Mouse (Mus musculus) hindbrain, postnatal 0 days (tissue): ENCODE measurements around the gene Cd1d1. TPM values are rescaled to one million over a fixed set of nuclear protein-coding genes. Genes with fewer than 3 reads are reported as not detected.

ENCODE experiments used
- ATAC-seq: fragments of 200-750 bp; cut with Nextera tagmentation; 2 replicates; pipeline ENCODE4 v1.8.0; 2017; ENCODE audit warnings: mild to moderate bottlenecking, moderate TSS enrichment, moderate library complexity
- DNase-seq: peaks from one replicate; pipeline ENCODE4 v3.0.0-alpha.2; 2015; ENCODE audit warnings: low spot score
- H3K27ac ChIP-seq: fragments of 300-500 bp; sonication (generic); 2 replicates; pipeline ENCODE4 v1.5.1; 2014; ENCODE audit warnings: mild to moderate bottlenecking
- H3K27me3 ChIP-seq: fragments of 300-500 bp; sonication (generic); 2 replicates; pipeline ENCODE4 v1.6.1; 2014; ENCODE audit warnings: low read length, mixed read lengths; ENCODE audit not compliant: insufficient read depth
- H3K36me3 ChIP-seq: fragments of 300-500 bp; sonication (generic); 2 replicates; pipeline ENCODE4 v1.6.1; 2014; ENCODE audit warnings: low read length, mixed read lengths; ENCODE audit not compliant: insufficient read depth
- H3K4me1 ChIP-seq: fragments of 300-500 bp; sonication (generic); 2 replicates; pipeline ENCODE4 v1.6.1; 2014; ENCODE audit warnings: antibody characterized with exemption, low read length, mixed read lengths; ENCODE audit not compliant: insufficient read depth
- H3K4me2 ChIP-seq: fragments of 300-500 bp; sonication (generic); 2 replicates; pipeline ENCODE4 v1.6.1; 2014; ENCODE audit warnings: low read depth, mild to moderate bottlenecking, low read length, moderate library complexity, mixed read lengths
- H3K4me3 ChIP-seq: fragments of 300-500 bp; sonication (generic); 2 replicates; pipeline ENCODE4 v1.5.1; 2014; ENCODE audit warnings: low read length
- H3K9ac ChIP-seq: fragments of 300-500 bp; sonication (generic); replicated peaks from 2 replicates; pipeline ENCODE4 v1.6.1; 2014; ENCODE audit warnings: mild to moderate bottlenecking, low read length, moderate library complexity, mixed read lengths
- H3K9me3 ChIP-seq: fragments of 300-500 bp; sonication (generic); 2 replicates; pipeline ENCODE4 v1.6.1; 2016; ENCODE audit warnings: low read length, mixed read lengths
- CTCF ChIP-seq: IDR thresholded peaks from 2 replicates; pipeline ENCODE4 v1.5.1; 2016; ENCODE audit warnings: antibody characterized with exemption, control low read depth, low read depth
- WGBS: fragments of 180-500 bp; shearing (Covaris S2); extraction: QIAGEN DNeasy Blood & Tissue Kit; methylation state at CpG from one replicate; pipeline ENCODE4 v1.1.7; 2014; 5-methylcytosine and 5-hydroxymethylcytosine counted together
- polyA plus RNA-seq: library from polyadenylated mRNA; unstranded; fragments of >200 nt; fragmentation: Nextera tagmentation; extraction: Ambion mirVana; gene quantifications from 2 replicates; pipeline ENCODE4 v1.2.1, GENCODE M21; 2015
- total RNA-seq: library from RNA; depleted of rRNA; stranded (reverse); fragments of >200 nt; gene quantifications from 2 replicates; pipeline ENCODE4 v1.2.3, GENCODE M21; 2014; rRNA removed

Cd1d1 gene
- total RNA-seq (12.4 and 20.5 TPM in 2 replicates), polyA plus RNA-seq (31.5 and 40.8 TPM in 2 replicates)

DNA sequence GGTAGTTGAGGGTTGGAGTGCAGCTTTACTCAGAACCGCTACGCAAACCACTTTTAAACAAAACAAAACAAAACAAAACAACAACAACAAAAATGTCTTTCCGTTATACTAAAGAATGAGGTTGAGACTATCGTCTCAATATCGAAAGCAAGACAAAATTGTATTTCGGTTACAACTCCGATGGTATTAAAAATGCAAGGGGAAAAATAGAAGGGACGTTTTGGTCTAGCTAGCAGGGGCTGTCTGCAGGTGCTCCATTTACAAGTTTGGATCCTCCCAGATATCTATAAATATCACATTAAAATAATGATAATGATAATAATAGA is at the start of gene Cd1d1:
TSS of gene Cd1d1 (minus strand) at position 27 of the 326 bp plus-strand sequence.
- H3K27me3 ChIP-seq = no peaks in the 10 kb centered on the region
- TF ChIP-seq CTCF = no peak
- DNase-seq (no peak), ATAC-seq (no peak)
- H3K4me1 ChIP-seq = 0 out of 2 replicates have a peak, but pooled peaks cover 4% of the 10 kb centered on the region
- H3K36me3 ChIP-seq = no peaks in the 10 kb centered on the region
- H3K9ac ChIP-seq = peak within 1 kb of the TSS; percentile 58
- peak within 1 kb of the TSS; percentile 73 for H3K4me2 ChIP-seq
- no peaks in the 10 kb centered on the region for H3K9me3 ChIP-seq
- WGBS = 10% methylated on average over 8 of the region's 8 CpGs
- H3K4me3 ChIP-seq = peak within 1 kb of the TSS; percentile 54
- peak within 1 kb of the TSS; percentile 86 for H3K27ac ChIP-seq

DNA sequence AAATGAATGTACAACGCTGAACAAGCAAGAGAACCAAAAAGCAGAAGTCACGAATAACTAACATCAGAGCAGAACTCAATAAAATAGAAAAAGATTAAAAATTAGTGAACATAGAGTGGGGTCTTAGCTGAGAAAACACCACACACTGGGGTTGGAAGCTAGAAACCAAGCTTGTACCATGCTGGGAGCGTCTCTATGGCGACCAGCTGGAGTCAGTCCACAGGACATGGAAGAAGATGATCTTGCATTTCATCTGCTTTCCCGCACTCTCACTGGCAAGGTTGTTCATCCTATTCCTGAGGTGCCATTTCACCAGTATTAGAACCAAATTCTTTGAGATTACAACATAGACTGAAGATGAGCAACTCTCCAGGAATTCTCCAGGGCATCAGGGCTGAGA is 48.6 kb upstream of the Cd1d1 start:
- Histone ChIP-seq H3K9ac (no peak overlapping the region), H3K27ac (no peak overlapping the region), H3K9me3 (no peaks in the 10 kb centered on the region), H3K27me3 (no peaks in the 10 kb centered on the region), H3K4me1 (no peaks in the 10 kb centered on the region), H3K36me3 (no peaks in the 10 kb centered on the region), H3K4me2 (no peak overlapping the region), H3K4me3 (no peak overlapping the region)
- ATAC-seq (no peak), DNase-seq (peak; percentile 43)
- no peak for TF ChIP-seq CTCF
- WGBS = 76% methylated on average over 5 of the region's 5 CpGs

DNA sequence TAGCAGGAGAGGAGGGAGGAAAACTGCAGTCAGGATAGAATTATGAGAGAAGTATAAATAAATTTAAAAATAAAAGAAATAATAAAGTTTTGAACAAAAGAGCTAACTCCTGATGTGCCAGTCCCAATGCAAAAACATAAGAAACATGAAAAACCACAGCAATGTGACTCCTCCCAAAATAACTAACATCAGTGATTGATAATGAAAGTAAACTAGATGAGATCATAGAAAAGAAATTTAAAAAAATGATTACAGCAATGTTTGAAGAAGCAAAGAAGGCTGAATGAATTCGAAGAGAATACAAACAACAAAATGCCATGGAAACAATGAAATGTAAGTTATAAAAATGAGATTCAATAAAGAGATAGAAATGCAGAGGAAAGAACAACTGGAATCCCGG is 42.5 kb upstream of the Cd1d1 start:
- no peak for DNase-seq
- Histone ChIP-seq H3K4me3 (no peak overlapping the region), H3K4me1 (no peaks in the 10 kb centered on the region), H3K9ac (no peak overlapping the region), H3K4me2 (no peak overlapping the region), H3K36me3 (no peaks in the 10 kb centered on the region), H3K27me3 (no peaks in the 10 kb centered on the region), H3K9me3 (no peaks in the 10 kb centered on the region), H3K27ac (no peak overlapping the region)
- no peak for TF ChIP-seq CTCF
- WGBS = 81% methylated on average over 2 of the region's 2 CpGs
- no peak for ATAC-seq

DNA sequence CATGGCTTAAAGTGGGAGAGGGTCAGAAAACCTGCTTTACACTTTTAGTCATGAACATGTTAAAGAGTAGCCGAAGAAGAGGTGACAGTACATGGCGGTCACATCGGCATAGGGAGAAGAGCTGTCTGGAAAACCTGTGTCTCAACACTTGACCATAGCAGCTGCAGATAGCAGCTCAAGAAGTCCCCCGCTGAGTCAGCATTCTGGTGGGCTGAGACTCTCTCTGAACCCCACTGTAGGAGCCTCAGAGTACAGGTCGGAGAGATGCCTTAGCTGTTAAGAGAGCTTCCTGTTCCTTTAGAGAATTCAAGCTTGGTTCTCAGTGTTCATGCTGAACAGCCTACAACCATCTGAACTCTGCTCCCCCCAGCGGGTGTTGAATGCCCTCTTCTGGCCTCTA is 39.3 kb upstream of the Cd1d1 start:
- no peaks in the 10 kb centered on the region for H3K4me1 ChIP-seq
- no peak for TF ChIP-seq CTCF
- ATAC-seq (no peak), DNase-seq (no peak)
- no peak overlapping the region for H3K9ac ChIP-seq
- H3K4me3 ChIP-seq = no peak overlapping the region
- H3K27me3 ChIP-seq = no peaks in the 10 kb centered on the region
- no peaks in the 10 kb centered on the region for H3K36me3 ChIP-seq
- WGBS = 88% methylated on average over 6 of the region's 6 CpGs
- H3K27ac ChIP-seq = no peak overlapping the region
- H3K9me3 ChIP-seq = no peaks in the 10 kb centered on the region
- H3K4me2 ChIP-seq = no peak overlapping the region

DNA sequence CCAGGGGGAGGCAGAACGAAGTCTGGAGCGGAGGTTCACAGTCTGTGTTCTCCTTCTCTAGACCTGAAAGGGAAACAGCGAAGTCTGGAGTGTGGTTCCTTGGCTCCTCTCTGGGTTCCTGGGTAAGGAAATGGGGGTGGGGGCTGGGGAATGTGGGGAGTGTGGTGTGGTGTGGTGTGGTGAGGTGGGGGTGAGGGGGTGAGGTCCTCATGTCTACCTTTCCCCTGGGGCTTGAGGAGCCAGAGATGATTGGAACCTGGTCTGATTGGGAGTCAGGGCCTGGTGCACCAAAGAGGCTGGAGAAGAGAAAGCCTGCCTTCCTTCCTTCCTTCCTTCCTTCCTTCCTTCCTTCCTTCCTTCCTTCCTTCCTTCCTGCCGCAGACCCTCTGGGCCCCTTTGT is 34.8 kb upstream of the Cd1d1 start:
- DNase-seq (no peak), ATAC-seq (no peak)
- H3K27ac ChIP-seq = no peak overlapping the region
- no peak overlapping the region for H3K9ac ChIP-seq
- WGBS = 85% methylated on average over 4 of the region's 4 CpGs
- no peak for TF ChIP-seq CTCF
- H3K9me3 ChIP-seq = no peaks in the 10 kb centered on the region
- H3K4me2 ChIP-seq = no peak overlapping the region
- no peaks in the 10 kb centered on the region for H3K4me1 ChIP-seq
- H3K36me3 ChIP-seq = no peaks in the 10 kb centered on the region
- no peaks in the 10 kb centered on the region for H3K27me3 ChIP-seq
- H3K4me3 ChIP-seq = no peak overlapping the region

DNA sequence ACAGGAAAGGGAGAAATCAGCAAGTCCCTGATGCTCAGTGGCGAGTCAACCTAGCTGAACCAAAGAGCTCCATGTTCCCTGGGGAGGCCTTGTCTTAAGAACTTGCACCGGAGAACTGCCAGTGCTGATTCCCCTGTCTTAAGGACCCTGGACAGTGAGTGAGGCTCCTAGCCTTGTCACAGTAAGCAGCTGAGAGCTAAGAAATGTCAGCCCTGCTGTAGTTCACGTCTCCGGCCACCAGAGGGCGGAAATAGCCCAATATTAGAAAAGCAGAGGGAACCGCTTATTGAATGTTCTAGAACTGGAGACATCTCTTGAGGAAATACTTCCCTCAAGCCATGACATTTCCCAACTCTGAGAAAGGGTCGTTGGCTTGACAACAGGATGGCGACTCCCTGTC is 34.1 kb upstream of the Cd1d1 start:
- no peaks in the 10 kb centered on the region for H3K27me3 ChIP-seq
- H3K4me3 ChIP-seq = no peak overlapping the region
- DNase-seq = peak; percentile 88
- no peak overlapping the region for H3K27ac ChIP-seq
- no peak overlapping the region for H3K4me2 ChIP-seq
- no peaks in the 10 kb centered on the region for H3K36me3 ChIP-seq
- H3K9ac ChIP-seq = no peak overlapping the region
- no peaks in the 10 kb centered on the region for H3K9me3 ChIP-seq
- ATAC-seq = peak; percentile 66; the same call in 1 of the 2 replicates
- no peaks in the 10 kb centered on the region for H3K4me1 ChIP-seq
- 26% methylated on average over 8 of the region's 8 CpGs for WGBS
- peak; percentile 95 for TF ChIP-seq CTCF

DNA sequence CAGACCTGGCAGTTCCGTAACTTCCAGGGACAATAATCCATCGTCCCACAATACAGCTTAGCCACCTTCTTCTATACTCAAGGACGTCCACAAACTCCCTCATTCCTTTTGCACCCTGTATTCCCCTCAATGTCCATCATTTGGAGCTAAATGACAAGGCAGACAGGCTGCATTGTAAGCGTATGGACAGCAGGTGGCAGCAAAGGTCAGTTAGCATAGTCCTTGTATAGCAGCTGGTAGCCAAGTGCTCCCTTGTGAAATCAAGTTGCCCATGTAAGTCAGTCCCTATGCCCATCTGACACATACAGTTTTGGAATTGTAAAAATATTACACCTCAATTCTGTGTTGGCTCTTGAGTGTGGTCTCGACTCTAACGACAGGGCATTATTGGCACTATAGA is 31.6 kb upstream of the Cd1d1 start:
- TF ChIP-seq CTCF = peak; percentile 98
- DNase-seq = peak; percentile 87
- no peaks in the 10 kb centered on the region for H3K4me1 ChIP-seq
- no peaks in the 10 kb centered on the region for H3K9me3 ChIP-seq
- peak; percentile 69; the same call in 1 of the 2 replicates for ATAC-seq
- no peak overlapping the region for H3K4me3 ChIP-seq
- 23% methylated on average over 6 of the region's 6 CpGs for WGBS
- H3K27ac ChIP-seq = no peak overlapping the region
- H3K36me3 ChIP-seq = no peaks in the 10 kb centered on the region
- H3K9ac ChIP-seq = no peak overlapping the region
- no peaks in the 10 kb centered on the region for H3K27me3 ChIP-seq
- no peak overlapping the region for H3K4me2 ChIP-seq
